Mouse (Mus musculus) adrenal gland, postnatal 4 days (tissue): Measurements from ENCODE around the gene Hgf. TPM values are rescaled to one million over a fixed set of nuclear protein-coding genes. Genes with fewer than 3 reads are reported as not detected.

Experiments used
- total RNA-seq, 2 experiments: library from RNA; stranded (reverse); gene quantifications; 2 replicates each; pipeline ENCODE4 v1.2.3; 2021

Hgf gene
- total RNA-seq, 2 experiments from 2014 or later, result 1.4 to 3.0 TPM

Other genes with a start within 250 kb of the Hgf start
- gene Gm28710, start 238.3 kb downstream of the Hgf start, total RNA-seq, result not detected